Mouse (Mus musculus) MEL (cell line): Measurements from ENCODE around the gene Csnk2b.

Source experiments
- BHLHE40 ChIP-seq: IDR thresholded peaks from 2 replicates; pipeline ENCODE4 v1.6.1; 2012; ENCODE audit warnings: low read depth, mild to moderate bottlenecking, inconsistent platforms, low read length, improper control_type of control experiment, borderline replicate concordance
- CHD2 ChIP-seq: IDR thresholded peaks from 2 replicates; pipeline ENCODE4 v1.6.1; 2011; ENCODE audit warnings: low read length, improper control_type of control experiment
- CTCF ChIP-seq, 3 experiments: IDR thresholded peaks in 2 of 3; conservative IDR thresholded peaks in 1 of 3; 2 replicates each; pipeline ENCODE4 v1.5.1; 2011 to 2012; ENCODE audit warnings: low read length in 3 of 3, low read depth in 2 of 3, mild to moderate bottlenecking in 2 of 3, improper control_type of control experiment in 1 of 3, inconsistent platforms in 1 of 3, mixed read lengths in 1 of 3, moderate library complexity in 1 of 3; ENCODE audit not compliant: control insufficient read depth in 1 of 3, insufficient read depth in 1 of 3, poor library complexity in 1 of 3, severe bottlenecking in 1 of 3
- EP300 ChIP-seq, 2 experiments: IDR thresholded peaks; 2 replicates each; pipeline ENCODE4 v1.6.1; 2011; ENCODE audit warnings: improper control_type of control experiment in 2 of 2, low read length in 2 of 2, low read depth in 1 of 2, mild to moderate bottlenecking in 1 of 2
- ETS1 ChIP-seq: IDR thresholded peaks from 2 replicates; pipeline ENCODE4 v1.6.1; 2012; ENCODE audit warnings: low read depth, mild to moderate bottlenecking, inconsistent platforms, low read length, improper control_type of control experiment, moderate library complexity
- GATA1 ChIP-seq: IDR thresholded peaks from 2 replicates; pipeline ENCODE4 v1.6.1; 2011; ENCODE audit warnings: low read depth, low read length, improper control_type of control experiment
- JUND ChIP-seq: IDR thresholded peaks from 2 replicates; pipeline ENCODE4 v1.6.1; 2011; ENCODE audit warnings: low read depth, mild to moderate bottlenecking, improper control_type of control experiment, low read length
- MAFK ChIP-seq: IDR thresholded peaks from 2 replicates; pipeline ENCODE4 v1.6.1; 2011; ENCODE audit warnings: low read depth, mild to moderate bottlenecking, low read length, improper control_type of control experiment, borderline replicate concordance
- MAX ChIP-seq: IDR thresholded peaks from 2 replicates; pipeline ENCODE4 v1.6.1; 2011; ENCODE audit warnings: low read length, improper control_type of control experiment
- NRF1 ChIP-seq: IDR thresholded peaks from 2 replicates; pipeline ENCODE4 v1.6.1; 2014; ENCODE audit warnings: low read depth, mild to moderate bottlenecking, inconsistent platforms, low read length, improper control_type of control experiment, moderate library complexity; ENCODE audit not compliant: poor library complexity, insufficient read depth, severe bottlenecking
- POLR2A ChIP-seq, 2 experiments: IDR thresholded peaks; 2 replicates each; pipeline ENCODE4 v1.6.1; 2011 to 2012; ENCODE audit warnings: low read length in 2 of 2, mild to moderate bottlenecking in 2 of 2, control low read depth in 1 of 2, improper control_type of control experiment in 1 of 2, low read depth in 1 of 2, moderate library complexity in 1 of 2; ENCODE audit not compliant: control insufficient read depth in 1 of 2, insufficient read depth in 1 of 2, poor library complexity in 1 of 2
- ZKSCAN1 ChIP-seq: IDR thresholded peaks from 2 replicates; pipeline ENCODE4 v1.6.1; 2012; ENCODE audit warnings: low read depth, mild to moderate bottlenecking, inconsistent platforms, low read length, improper control_type of control experiment, moderate library complexity
- ZNF384 ChIP-seq: IDR thresholded peaks from 2 replicates; pipeline ENCODE4 v1.6.1; 2012; ENCODE audit warnings: low read depth, mild to moderate bottlenecking, inconsistent platforms, low read length, improper control_type of control experiment

GRCm38 (mm10) chr17:35140490-35140996, 18.7 kb upstream of the Csnk2b start:
- TF ChIP-seq EP300 (IDR thresholded peaks at IDR 0.05; ENCODE audit: low read depth in 1 of 2, low read length in 2 of 2): no peak
- TF ChIP-seq CTCF (IDR thresholded peaks at IDR 0.05 in 2 of 3, conservative IDR thresholded peaks at IDR 0.05 in 1 of 3; ENCODE audit: control insufficient read depth in 1 of 3, insufficient read depth in 1 of 3, low read depth in 2 of 3, low read length in 3 of 3, poor library complexity in 1 of 3, severe bottlenecking in 1 of 3): no peak
- no peak for TF ChIP-seq POLR2A (IDR thresholded peaks at IDR 0.05; ENCODE audit: control insufficient read depth in 1 of 2, insufficient read depth in 1 of 2, low read depth in 1 of 2, low read length in 2 of 2, poor library complexity in 1 of 2)
- no peak for TF ChIP-seq CHD2
- TF ChIP-seq ETS1: no peak
- TF ChIP-seq MAX: no peak
- no peak for TF ChIP-seq BHLHE40
- TF ChIP-seq ZNF384: no peak
- no peak for TF ChIP-seq NRF1
- TF ChIP-seq JUND: no peak
- TF ChIP-seq MAFK: no peak
- TF ChIP-seq GATA1: no peak
- TF ChIP-seq ZKSCAN1: no peak
